Mouse (Mus musculus): ENCODE data around the gene Palld. TPM values are rescaled to one million over a fixed set of nuclear protein-coding genes. Genes with fewer than 3 reads are reported as not detected.

Gene Palld
- polyA plus RNA-seq, 1 experiment from 2014 or later = 138 TPM

DNA sequence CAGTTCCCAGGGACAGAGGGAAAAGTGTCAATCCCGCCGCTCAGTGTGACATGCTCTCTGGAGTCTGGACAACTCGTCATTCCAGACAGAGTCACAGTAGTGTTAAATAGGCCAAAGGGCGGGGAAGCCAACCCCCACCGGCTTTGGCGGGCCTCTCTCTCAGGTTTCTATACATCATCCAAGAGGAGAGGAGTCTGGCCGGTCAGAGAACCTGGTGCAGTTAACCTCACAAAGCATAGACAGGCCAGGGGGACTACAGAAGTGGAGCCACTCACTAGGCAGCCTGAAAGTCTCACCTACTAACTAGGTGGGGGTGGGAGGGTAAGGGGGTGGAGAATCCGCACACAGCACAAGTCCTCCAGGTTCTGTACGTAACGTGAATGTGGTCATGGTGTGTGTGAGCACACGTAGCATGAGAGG is 312.5 kb downstream of the Palld start:
- Histone ChIP-seq H3K27me3 (no peaks in the 10 kb centered on the region), H3K4me1 (peaks cover 31% of the 10 kb centered on the region), H3K4me3 (peak overlapping the region; percentile 61), H3K27ac (0 out of 2 replicates have a peak overlapping the region, but pooled peaks have one; percentile 95), H3K4me2 (replicated peaks) (peak overlapping the region; percentile 66), H3K9ac (peak overlapping the region; percentile 70), H3K36me3 (no peaks in the 10 kb centered on the region), H3K9me3 (no peaks in the 10 kb centered on the region)
- ATAC-seq (ENCODE audit: insufficient number of reproducible peaks, insufficient read depth, low FRiP score, low TSS enrichment) = no peak
- 2% methylated on average over 11 of the region's 11 CpGs for WGBS

DNA sequence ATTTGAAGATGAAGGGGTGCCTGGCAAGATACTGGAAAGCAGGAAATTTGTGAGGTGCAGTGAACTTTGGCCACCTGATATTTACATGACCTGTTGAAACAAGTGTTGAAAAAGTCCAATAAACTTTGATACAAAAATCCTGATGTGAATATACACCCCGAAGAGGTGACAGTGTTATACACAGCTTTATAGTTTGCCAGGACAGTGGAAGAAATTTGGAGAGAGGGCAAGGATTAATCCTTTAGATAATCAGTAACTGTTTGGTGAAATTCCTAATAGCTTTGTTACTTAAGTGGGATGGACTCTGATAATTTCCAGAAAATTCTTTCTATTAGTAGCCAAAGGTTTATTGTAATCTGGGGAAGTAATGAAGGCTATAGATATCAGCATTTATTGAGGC is 314.2 kb downstream of the Palld start:
- ATAC-seq (ENCODE audit: insufficient number of reproducible peaks, insufficient read depth, low FRiP score, low TSS enrichment) = no peak
- Histone ChIP-seq H3K4me2 (replicated peaks) (no peak overlapping the region), H3K4me3 (no peak overlapping the region), H3K27me3 (no peaks in the 10 kb centered on the region), H3K27ac (no peak overlapping the region), H3K9me3 (no peaks in the 10 kb centered on the region), H3K9ac (no peak overlapping the region), H3K4me1 (peaks cover 31% of the 10 kb centered on the region), H3K36me3 (0 out of 2 replicates have a peak, but pooled peaks cover 4% of the 10 kb centered on the region)
- WGBS = 93% methylated on average over 1 of the region's 1 CpGs

DNA sequence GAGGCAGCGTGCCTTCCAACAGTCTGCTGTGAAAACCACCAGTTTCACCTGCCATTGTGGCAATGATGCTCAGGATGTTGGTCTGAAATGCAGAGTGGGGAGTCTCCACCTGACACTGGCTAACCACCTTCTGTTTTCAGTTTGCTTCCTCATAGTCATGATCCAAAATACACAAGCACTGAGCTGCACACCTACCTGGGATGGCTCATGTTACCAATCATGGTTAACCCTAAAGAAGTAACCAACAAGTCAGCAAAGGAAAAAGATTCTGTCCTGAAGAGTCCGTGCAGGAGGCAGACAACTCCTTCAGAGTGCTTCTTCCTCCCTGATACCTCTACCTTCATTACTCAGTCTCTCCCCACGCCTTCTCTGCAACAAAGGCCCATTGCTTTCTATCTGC is 314.8 kb downstream of the Palld start:
- WGBS = 72% methylated on average over 3 of the region's 3 CpGs
- Histone ChIP-seq H3K9me3 (no peaks in the 10 kb centered on the region), H3K27me3 (no peaks in the 10 kb centered on the region), H3K4me3 (no peak overlapping the region), H3K27ac (no peak overlapping the region), H3K9ac (no peak overlapping the region), H3K36me3 (0 out of 2 replicates have a peak, but pooled peaks cover 4% of the 10 kb centered on the region), H3K4me2 (replicated peaks) (no peak overlapping the region), H3K4me1 (peaks cover 31% of the 10 kb centered on the region)
- no peak for ATAC-seq (ENCODE audit: insufficient number of reproducible peaks, insufficient read depth, low FRiP score, low TSS enrichment)

DNA sequence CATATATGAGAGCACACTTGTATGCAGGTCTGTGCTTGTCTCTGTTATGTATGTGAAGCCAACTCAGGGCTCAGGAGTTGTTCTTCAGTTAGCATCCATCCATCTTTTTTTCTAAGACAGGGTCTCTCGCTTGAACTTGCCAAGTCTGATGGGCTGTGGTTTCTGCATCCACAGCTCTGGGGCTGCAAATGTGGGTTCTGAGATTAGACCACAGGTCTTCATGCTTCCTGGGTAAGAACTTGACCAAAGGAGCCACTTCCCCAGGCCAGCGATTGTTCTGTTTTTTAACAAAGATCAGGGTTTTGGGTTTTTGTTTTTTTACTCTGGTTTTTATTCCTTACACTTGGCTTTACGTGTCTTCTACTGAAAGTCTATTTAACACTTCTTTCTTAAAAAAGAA is 316.0 kb downstream of the Palld start:
- H3K4me1 ChIP-seq = peaks cover 23% of the 10 kb centered on the region
- no peak overlapping the region for H3K27ac ChIP-seq
- 93% methylated on average over 3 of the region's 3 CpGs for WGBS
- no peak overlapping the region for H3K4me3 ChIP-seq
- no peak overlapping the region for H3K9ac ChIP-seq
- H3K9me3 ChIP-seq = no peaks in the 10 kb centered on the region
- no peak for ATAC-seq (ENCODE audit: insufficient number of reproducible peaks, insufficient read depth, low FRiP score, low TSS enrichment)
- peaks cover 8% of the 10 kb centered on the region for H3K36me3 ChIP-seq
- H3K27me3 ChIP-seq = no peaks in the 10 kb centered on the region
- no peak overlapping the region for H3K4me2 ChIP-seq (replicated peaks)

DNA sequence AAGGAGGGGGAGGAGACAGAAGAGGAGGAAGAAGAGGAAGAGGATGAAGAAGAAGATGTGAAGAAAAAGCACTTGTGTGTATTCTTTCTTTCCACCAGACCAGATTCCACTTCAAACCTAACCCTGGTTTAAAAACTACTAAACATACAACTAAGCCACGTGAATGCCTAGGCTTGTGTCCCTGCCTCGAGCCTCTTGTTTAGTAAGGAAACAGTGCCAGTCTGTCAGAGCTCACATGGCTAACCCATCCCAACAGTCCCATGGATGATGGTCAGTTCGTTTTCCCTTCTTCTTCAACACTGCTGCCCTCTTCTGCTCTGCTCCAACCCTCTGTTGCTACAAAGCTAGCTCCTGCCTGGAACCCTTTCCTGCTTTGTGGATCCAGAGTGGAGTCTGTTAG is 316.7 kb downstream of the Palld start:
- H3K4me1 ChIP-seq = peaks cover 26% of the 10 kb centered on the region
- H3K4me2 ChIP-seq (replicated peaks) = no peak overlapping the region
- no peak overlapping the region for H3K9ac ChIP-seq
- no peaks in the 10 kb centered on the region for H3K27me3 ChIP-seq
- H3K4me3 ChIP-seq = no peak overlapping the region
- ATAC-seq (ENCODE audit: insufficient number of reproducible peaks, insufficient read depth, low FRiP score, low TSS enrichment) = no peak
- WGBS = 68% methylated on average over 3 of the region's 3 CpGs
- no peaks in the 10 kb centered on the region for H3K9me3 ChIP-seq
- H3K27ac ChIP-seq = no peak overlapping the region
- H3K36me3 ChIP-seq = peaks cover 8% of the 10 kb centered on the region

DNA sequence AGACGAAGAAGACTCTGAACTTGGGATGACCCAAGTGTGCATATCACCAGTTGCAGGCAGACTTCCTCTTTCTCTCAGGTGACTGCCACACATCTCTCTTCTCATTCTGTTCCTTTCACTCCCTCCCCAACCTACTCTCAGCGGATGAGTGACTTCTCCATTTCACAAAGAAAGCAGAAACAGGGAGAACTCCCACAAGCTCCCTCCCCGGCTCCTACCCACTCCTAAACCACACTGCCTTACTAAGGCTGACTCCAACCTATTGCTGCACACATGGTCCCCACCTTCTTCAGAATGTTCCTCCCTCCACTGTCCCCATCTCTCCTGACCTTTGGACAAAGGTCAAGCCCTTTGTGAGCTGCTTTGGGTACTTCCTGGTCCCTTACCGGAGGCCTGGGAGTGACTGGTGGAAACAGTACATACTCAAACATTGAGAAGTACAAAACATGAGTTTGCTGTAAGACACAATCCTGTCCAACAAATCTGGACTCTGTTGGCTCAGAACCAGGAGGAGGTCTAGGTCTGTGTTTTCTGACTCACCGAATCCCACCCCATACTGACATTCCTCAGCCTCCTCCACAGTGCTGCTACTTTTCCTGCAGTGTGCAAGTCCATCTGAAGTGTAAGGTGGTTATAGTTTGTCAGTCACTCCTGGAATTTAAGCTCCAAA is 317.6 kb downstream of the Palld start:
- Histone ChIP-seq H3K27ac (no peak overlapping the region), H3K4me1 (peaks cover 25% of the 10 kb centered on the region), H3K4me3 (no peak overlapping the region), H3K27me3 (no peaks in the 10 kb centered on the region), H3K9me3 (no peaks in the 10 kb centered on the region), H3K36me3 (peaks cover 8% of the 10 kb centered on the region), H3K4me2 (replicated peaks) (no peak overlapping the region), H3K9ac (no peak overlapping the region)
- WGBS = 82% methylated on average over 5 of the region's 5 CpGs
- ATAC-seq (ENCODE audit: insufficient number of reproducible peaks, insufficient read depth, low FRiP score, low TSS enrichment) = no peak

DNA sequence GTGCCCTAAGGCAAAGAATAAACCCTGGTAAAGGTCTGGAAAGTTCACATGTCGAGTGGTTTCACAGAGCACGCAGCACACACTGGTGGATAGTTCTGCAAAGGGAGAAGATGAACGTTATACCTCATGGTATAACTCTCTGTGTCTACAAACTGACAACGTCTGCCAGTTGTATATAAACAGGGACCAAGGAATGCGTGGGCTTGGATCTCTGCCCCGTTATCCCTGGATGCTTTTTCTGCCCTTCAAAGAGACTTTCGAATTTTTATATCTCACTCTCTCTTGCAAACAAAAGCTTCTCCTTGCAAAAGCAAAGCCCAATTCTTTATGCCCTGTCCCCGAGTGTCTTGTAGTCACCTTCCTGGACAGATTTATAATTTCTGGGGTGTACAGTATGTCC is 319.9 kb downstream of the Palld start:
- H3K4me2 ChIP-seq (replicated peaks) = no peak overlapping the region

DNA sequence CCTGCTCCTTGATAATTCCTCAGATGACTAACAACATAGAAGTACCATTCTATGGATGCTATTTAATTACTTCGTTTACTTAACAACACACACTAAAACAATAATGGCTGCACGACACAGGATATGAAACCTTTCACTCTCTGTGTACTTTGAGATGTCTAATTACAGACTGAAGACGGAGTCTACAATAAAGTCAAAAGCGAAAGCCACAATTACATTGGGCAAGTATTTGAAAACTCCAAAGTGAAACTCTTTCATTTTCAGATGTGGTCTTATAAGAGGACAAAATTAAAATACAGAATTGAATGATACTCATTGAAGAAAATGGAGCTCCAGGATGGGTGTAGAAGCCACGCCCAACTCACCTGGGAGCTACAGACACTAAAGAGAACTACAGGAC is 321.2 kb downstream of the Palld start:
- ATAC-seq (ENCODE audit: insufficient number of reproducible peaks, insufficient read depth, low FRiP score, low TSS enrichment) = no peak
- H3K4me3 ChIP-seq = no peak overlapping the region
- H3K4me1 ChIP-seq = peaks cover 15% of the 10 kb centered on the region
- peaks cover 15% of the 10 kb centered on the region for H3K36me3 ChIP-seq
- H3K27ac ChIP-seq = no peak overlapping the region
- no peak overlapping the region for H3K9ac ChIP-seq
- no peak overlapping the region for H3K4me2 ChIP-seq (replicated peaks)
- no peaks in the 10 kb centered on the region for H3K27me3 ChIP-seq
- H3K9me3 ChIP-seq = no peaks in the 10 kb centered on the region
- 85% methylated on average over 5 of the region's 5 CpGs for WGBS

More for the DNA sequence above, 319.9 kb downstream of the Palld start:
- Histone ChIP-seq H3K27ac (no peak overlapping the region), H3K27me3 (no peaks in the 10 kb centered on the region), H3K9me3 (no peaks in the 10 kb centered on the region), H3K36me3 (peaks cover 13% of the 10 kb centered on the region), H3K4me3 (no peak overlapping the region), H3K4me1 (peaks cover 17% of the 10 kb centered on the region), H3K9ac (no peak overlapping the region)
- 86% methylated on average over 8 of the region's 8 CpGs for WGBS
- ATAC-seq (ENCODE audit: insufficient number of reproducible peaks, insufficient read depth, low FRiP score, low TSS enrichment) = no peak

DNA sequence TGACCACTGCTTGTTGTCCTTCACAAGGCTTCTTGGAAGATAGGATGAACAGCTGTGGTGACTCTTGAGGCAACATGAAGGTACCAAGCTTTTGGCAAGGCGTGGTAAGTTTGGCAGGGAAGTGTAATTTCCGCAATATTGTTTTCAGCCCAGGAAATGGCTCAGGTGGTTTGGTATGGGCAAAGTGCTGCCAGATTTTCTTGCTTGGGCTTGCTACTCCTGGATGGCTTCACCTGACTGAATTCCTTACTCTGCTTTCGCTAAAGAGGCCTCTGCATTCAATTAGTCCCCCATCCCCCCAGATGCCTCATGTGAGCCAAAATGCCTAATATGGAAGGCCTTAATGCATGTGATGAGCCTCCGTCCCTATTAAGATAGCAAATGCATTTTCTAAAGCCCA is 322.7 kb downstream of the Palld start:
- WGBS = 56% methylated on average over 4 of the region's 4 CpGs
- H3K9ac ChIP-seq = no peak overlapping the region
- H3K27me3 ChIP-seq = no peaks in the 10 kb centered on the region
- no peaks in the 10 kb centered on the region for H3K9me3 ChIP-seq
- ATAC-seq (ENCODE audit: insufficient number of reproducible peaks, insufficient read depth, low FRiP score, low TSS enrichment) = no peak
- no peak overlapping the region for H3K4me3 ChIP-seq
- H3K36me3 ChIP-seq = peaks cover 15% of the 10 kb centered on the region
- peaks cover 14% of the 10 kb centered on the region for H3K4me1 ChIP-seq
- no peak overlapping the region for H3K4me2 ChIP-seq (replicated peaks)
- H3K27ac ChIP-seq = no peak overlapping the region

DNA sequence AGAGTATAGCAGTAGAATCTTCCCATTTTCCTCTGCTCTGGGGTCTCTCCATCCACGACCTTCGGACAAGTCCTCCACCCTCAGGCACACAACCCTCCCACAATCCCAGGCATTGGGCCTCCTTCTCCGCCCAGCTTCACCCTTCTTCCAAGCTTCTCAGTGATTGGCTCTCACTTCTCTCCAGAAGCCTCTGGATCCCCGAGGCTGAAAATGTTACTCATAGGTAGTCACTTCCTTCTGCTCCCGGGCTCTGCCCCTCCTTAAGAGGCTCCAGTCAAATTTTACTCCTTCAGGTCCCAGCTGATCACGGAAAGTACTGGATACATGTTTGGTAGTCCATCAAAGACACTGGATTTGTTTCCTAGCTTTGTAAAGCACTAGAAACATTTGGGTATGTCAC is 323.7 kb downstream of the Palld start:
- H3K36me3 ChIP-seq = peaks cover 11% of the 10 kb centered on the region
- WGBS = 82% methylated on average over 6 of the region's 6 CpGs
- H3K9ac ChIP-seq = no peak overlapping the region
- no peaks in the 10 kb centered on the region for H3K9me3 ChIP-seq
- no peak overlapping the region for H3K4me2 ChIP-seq (replicated peaks)
- H3K27ac ChIP-seq = no peak overlapping the region
- no peak for ATAC-seq (ENCODE audit: insufficient number of reproducible peaks, insufficient read depth, low FRiP score, low TSS enrichment)
- H3K4me1 ChIP-seq = peaks cover 20% of the 10 kb centered on the region
- no peaks in the 10 kb centered on the region for H3K27me3 ChIP-seq
- H3K4me3 ChIP-seq = no peak overlapping the region

DNA sequence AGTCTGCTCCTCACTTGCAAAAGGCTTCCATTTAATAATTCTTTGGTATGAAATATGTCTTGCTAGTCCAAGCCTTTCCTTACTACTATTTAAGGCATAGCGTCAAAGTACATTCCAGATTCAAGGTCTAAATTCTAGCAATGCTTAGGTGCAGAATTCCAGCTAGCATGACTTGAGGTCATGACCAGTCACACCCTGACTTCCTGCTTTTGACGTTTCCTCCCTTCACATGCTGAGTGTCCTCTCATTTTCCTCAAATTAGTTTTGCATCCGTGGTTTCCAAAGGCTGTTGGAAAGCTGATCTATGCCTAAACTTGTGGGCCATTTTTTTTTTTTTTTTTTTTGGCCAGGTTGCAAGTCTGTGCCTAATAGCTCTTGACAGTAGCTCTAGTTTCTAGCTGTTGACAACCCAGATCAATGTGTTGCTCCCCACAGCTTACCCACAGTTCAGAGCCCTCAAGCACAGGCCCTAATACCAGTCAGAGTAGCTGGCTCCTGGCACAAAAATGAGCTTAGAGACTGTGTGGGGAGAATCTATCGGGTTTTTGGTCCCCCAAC is 327.3 kb downstream of the Palld start:
- Histone ChIP-seq H3K4me3 (no peak overlapping the region), H3K9ac (no peak overlapping the region), H3K4me1 (peaks cover 18% of the 10 kb centered on the region), H3K36me3 (0 out of 2 replicates have a peak, but pooled peaks cover 11% of the 10 kb centered on the region), H3K4me2 (replicated peaks) (no peak overlapping the region), H3K9me3 (no peaks in the 10 kb centered on the region), H3K27me3 (no peaks in the 10 kb centered on the region), H3K27ac (no peak overlapping the region)
- 42% methylated on average over 4 of the region's 4 CpGs for WGBS
- no peak for ATAC-seq (ENCODE audit: insufficient number of reproducible peaks, insufficient read depth, low FRiP score, low TSS enrichment)

DNA sequence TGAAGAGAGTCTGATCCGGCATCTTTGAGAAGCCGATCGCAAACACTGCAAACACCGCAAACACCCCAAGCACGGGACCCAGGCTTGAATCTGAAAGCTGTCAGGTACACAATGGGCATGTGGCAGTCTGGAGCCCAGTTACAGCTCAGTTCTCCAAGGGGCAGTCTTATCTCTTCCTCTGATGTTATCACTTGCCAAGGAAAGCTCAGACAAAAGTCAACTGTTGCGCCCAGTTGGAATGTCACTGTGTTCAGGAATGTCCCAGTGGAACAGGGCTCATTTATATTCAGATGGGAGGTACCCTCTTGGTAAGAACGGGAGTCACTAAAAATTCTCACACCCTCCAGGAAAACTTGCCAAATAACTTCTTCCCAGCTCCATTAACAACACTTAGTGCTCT is 328.0 kb downstream of the Palld start:
- ATAC-seq (ENCODE audit: insufficient number of reproducible peaks, insufficient read depth, low FRiP score, low TSS enrichment) = no peak
- Histone ChIP-seq H3K36me3 (0 out of 2 replicates have a peak, but pooled peaks cover 11% of the 10 kb centered on the region), H3K9ac (no peak overlapping the region), H3K4me3 (no peak overlapping the region), H3K4me1 (peaks cover 12% of the 10 kb centered on the region), H3K27me3 (no peaks in the 10 kb centered on the region), H3K27ac (no peak overlapping the region), H3K9me3 (no peaks in the 10 kb centered on the region), H3K4me2 (replicated peaks) (no peak overlapping the region)
- 85% methylated on average over 7 of the region's 7 CpGs for WGBS

Data from embryonic facial prominence, embryonic 12.5 days (tissue).